Mouse (Mus musculus): ENCODE measurements around the gene Igsf3. TPM values are rescaled to one million over a fixed set of nuclear protein-coding genes. Genes with fewer than 3 reads are reported as not detected.

The Igsf3 gene
- total and polyA plus RNA-seq, 3 experiments = not detected

DNA sequence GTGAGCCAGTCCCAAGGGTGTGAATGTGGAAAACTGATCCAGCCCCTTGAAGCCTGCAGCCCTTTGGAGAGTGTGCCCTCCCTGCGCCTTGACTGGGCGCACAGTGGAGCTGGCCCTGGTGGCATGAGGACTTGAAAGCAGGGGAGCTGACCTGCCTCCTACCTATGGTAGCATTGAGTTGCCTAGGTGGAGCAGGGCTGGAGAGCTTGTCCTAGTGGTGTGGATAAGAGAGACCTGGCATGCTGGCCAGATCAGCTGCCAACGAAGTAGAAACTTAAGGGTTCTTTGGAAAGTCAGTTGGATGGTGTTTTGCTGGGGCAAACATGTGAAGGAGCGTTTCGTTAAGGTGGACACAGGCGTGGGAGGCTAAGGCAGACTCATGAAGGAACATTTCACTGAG, 105.1 kb downstream of the Igsf3 start:
- H3K9ac ChIP-seq (ENCODE audit: control insufficient read depth, low read depth, low read length, poor library complexity, severe bottlenecking) = no peak overlapping the region
- H3K27me3 ChIP-seq (ENCODE audit: control insufficient read depth in 1 of 2, insufficient read depth in 2 of 2, low read length in 2 of 2) = no peaks in the 10 kb centered on the region
- H3K79me2 ChIP-seq (ENCODE audit: control insufficient read depth, insufficient read depth, low read length, poor library complexity) = no peaks in the 10 kb centered on the region
- no peak overlapping the region for H3K4me3 ChIP-seq (ENCODE audit: control insufficient read depth in 1 of 2, insufficient read depth in 1 of 2, low read depth in 2 of 2, low read length in 2 of 2)
- H3K4me1 ChIP-seq (ENCODE audit: control insufficient read depth in 1 of 2, insufficient read depth in 2 of 2, low read length in 2 of 2) = no peaks in the 10 kb centered on the region
- no peaks in the 10 kb centered on the region for H3K9me3 ChIP-seq (replicated peaks; ENCODE audit: insufficient read depth, low read length)
- H3K36me3 ChIP-seq (ENCODE audit: control insufficient read depth in 1 of 2, insufficient read depth in 2 of 2, low read length in 2 of 2) = no peaks in the 10 kb centered on the region
- no peak overlapping the region for H3K27ac ChIP-seq (ENCODE audit: control insufficient read depth, low read depth, low read length)
- no peak for DNase-seq (ENCODE audit: low read depth, low spot score)
- TF ChIP-seq GABPA (IDR thresholded peaks at IDR 0.05; ENCODE audit: low read depth, low read length) (no peak), SMC3 (IDR thresholded peaks at IDR 0.05; ENCODE audit: low read depth, low read length) (no peak), GATA1 (IDR thresholded peaks at IDR 0.05; ENCODE audit: low read depth, low read length) (no peak), MAZ (IDR thresholded peaks at IDR 0.05; ENCODE audit: low read depth, low read length) (no peak), MYC (IDR thresholded peaks at IDR 0.05; ENCODE audit: low read depth, low read length) (no peak), TBP (IDR thresholded peaks at IDR 0.05; ENCODE audit: low read depth, low read length) (no peak), CHD2 (IDR thresholded peaks at IDR 0.05; ENCODE audit: low read length) (no peak), CTCF (IDR thresholded peaks at IDR 0.05 in 2 of 3, conservative IDR thresholded peaks at IDR 0.05 in 1 of 3; ENCODE audit: control insufficient read depth in 1 of 3, insufficient read depth in 1 of 3, low read depth in 2 of 3, low read length in 3 of 3, poor library complexity in 1 of 3, severe bottlenecking in 1 of 3) (no peak), MXI1 (IDR thresholded peaks at IDR 0.05; ENCODE audit: low read depth, low read length) (no peak), E2F4 (IDR thresholded peaks at IDR 0.05; ENCODE audit: borderline replicate concordance, low read depth, low read length) (no peak), USF1 (IDR thresholded peaks at IDR 0.05; ENCODE audit: low read depth, low read length) (no peak), POLR2AphosphoS5 (IDR thresholded peaks at IDR 0.05; ENCODE audit: borderline replicate concordance, low read depth, low read length) (no peak), ETS1 (IDR thresholded peaks at IDR 0.05; ENCODE audit: low read depth, low read length) (no peak), RAD21 (IDR thresholded peaks at IDR 0.05; ENCODE audit: low read depth, low read length) (no peak), TCF12 (IDR thresholded peaks at IDR 0.05; ENCODE audit: low read depth, low read length) (no peak), ZNF384 (IDR thresholded peaks at IDR 0.05; ENCODE audit: low read depth, low read length) (no peak), NRF1 (IDR thresholded peaks at IDR 0.05; ENCODE audit: insufficient read depth, low read depth, low read length, poor library complexity, severe bottlenecking) (no peak), CHD1 (IDR thresholded peaks at IDR 0.05; ENCODE audit: low read depth, low read length) (no peak), UBTF (IDR thresholded peaks at IDR 0.05; ENCODE audit: borderline replicate concordance, insufficient read depth, low read depth, low read length) (no peak), SIN3A (IDR thresholded peaks at IDR 0.05; ENCODE audit: low read length) (no peak)

DNA sequence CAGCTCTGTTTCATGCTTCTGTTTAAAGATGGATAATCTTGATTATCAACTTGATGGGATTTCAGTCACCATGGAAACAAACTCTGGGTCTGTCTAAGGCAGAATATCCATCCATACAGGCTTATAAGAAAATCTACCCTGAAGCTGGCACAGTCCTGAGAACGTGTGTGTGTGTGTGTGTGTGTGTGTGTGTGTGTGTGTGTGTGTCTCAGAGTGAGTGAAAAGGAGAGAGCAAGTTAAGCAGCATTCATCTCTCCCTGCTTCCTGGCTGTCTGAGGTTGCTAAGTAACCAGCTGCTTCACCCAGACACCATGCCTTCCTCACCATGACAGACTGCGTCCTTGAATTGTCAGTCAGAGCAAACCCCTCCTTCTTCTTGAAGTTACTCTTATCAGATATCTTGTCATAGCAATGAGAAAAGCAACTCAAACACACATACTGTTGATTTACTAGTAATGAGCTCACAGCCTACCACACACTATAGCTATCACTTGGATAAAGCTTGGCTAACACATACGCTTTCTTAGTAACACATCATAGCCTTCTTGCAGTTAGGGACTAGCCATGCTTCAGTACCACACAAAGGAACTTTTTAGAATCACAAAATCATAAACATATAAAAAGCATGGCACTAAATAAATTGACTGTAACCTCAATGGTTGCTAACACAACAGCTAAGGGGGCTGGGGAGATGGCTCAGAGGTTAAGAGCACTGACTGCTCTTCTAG, 106.5 kb downstream of the Igsf3 start:
- Histone ChIP-seq H3K9me3 (replicated peaks; ENCODE audit: insufficient read depth, low read length) (no peaks in the 10 kb centered on the region), H3K36me3 (ENCODE audit: control insufficient read depth in 1 of 2, insufficient read depth in 2 of 2, low read length in 2 of 2) (no peaks in the 10 kb centered on the region), H3K4me3 (ENCODE audit: control insufficient read depth in 1 of 2, insufficient read depth in 1 of 2, low read depth in 2 of 2, low read length in 2 of 2) (no peak overlapping the region), H3K4me1 (ENCODE audit: control insufficient read depth in 1 of 2, insufficient read depth in 2 of 2, low read length in 2 of 2) (no peaks in the 10 kb centered on the region), H3K27ac (ENCODE audit: control insufficient read depth, low read depth, low read length) (no peak overlapping the region), H3K79me2 (ENCODE audit: control insufficient read depth, insufficient read depth, low read length, poor library complexity) (no peaks in the 10 kb centered on the region), H3K9ac (ENCODE audit: control insufficient read depth, low read depth, low read length, poor library complexity, severe bottlenecking) (no peak overlapping the region), H3K27me3 (ENCODE audit: control insufficient read depth in 1 of 2, insufficient read depth in 2 of 2, low read length in 2 of 2) (no peaks in the 10 kb centered on the region)
- no peak for DNase-seq (ENCODE audit: low read depth, low spot score)
- TF ChIP-seq ZC3H11A (IDR thresholded peaks at IDR 0.05; ENCODE audit: low read depth, low read length) = no peak
- no peak for TF ChIP-seq E2F4 (IDR thresholded peaks at IDR 0.05; ENCODE audit: borderline replicate concordance, low read depth, low read length)
- TF ChIP-seq GATA1 (IDR thresholded peaks at IDR 0.05; ENCODE audit: low read depth, low read length) = no peak
- no peak for TF ChIP-seq KAT2A (conservative IDR thresholded peaks at IDR 0.05; ENCODE audit: low read depth, low read length)
- no peak for TF ChIP-seq MXI1 (IDR thresholded peaks at IDR 0.05; ENCODE audit: low read depth, low read length)
- TF ChIP-seq TCF12 (IDR thresholded peaks at IDR 0.05; ENCODE audit: low read depth, low read length) = no peak
- TF ChIP-seq ZMIZ1 (IDR thresholded peaks at IDR 0.05; ENCODE audit: low read depth, low read length) = no peak
- TF ChIP-seq TAL1 (IDR thresholded peaks at IDR 0.05; ENCODE audit: low read length) = no peak
- TF ChIP-seq NELFE (IDR thresholded peaks at IDR 0.05; ENCODE audit: low read depth, low read length) = no peak
- TF ChIP-seq POLR2AphosphoS5 (IDR thresholded peaks at IDR 0.05; ENCODE audit: borderline replicate concordance, low read depth, low read length) = no peak
- no peak for TF ChIP-seq ETS1 (IDR thresholded peaks at IDR 0.05; ENCODE audit: low read depth, low read length)
- TF ChIP-seq ZNF384 (IDR thresholded peaks at IDR 0.05; ENCODE audit: low read depth, low read length) = no peak
- no peak for TF ChIP-seq MYB (IDR thresholded peaks at IDR 0.05; ENCODE audit: low read depth, low read length)
- TF ChIP-seq RAD21 (IDR thresholded peaks at IDR 0.05; ENCODE audit: low read depth, low read length) = no peak
- TF ChIP-seq ZKSCAN1 (IDR thresholded peaks at IDR 0.05; ENCODE audit: low read depth, low read length) = no peak
- no peak for TF ChIP-seq CHD2 (IDR thresholded peaks at IDR 0.05; ENCODE audit: low read length)
